Mouse (Mus musculus): ENCODE data around the gene Ang. TPM values are rescaled to one million over a fixed set of nuclear protein-coding genes. Genes with fewer than 3 reads are reported as not detected.

Ang gene
- total RNA-seq, 1 experiment from 2014 or later: 3.3 TPM

GRCm38 (mm10) chr14:51129624-51129975 is 38.6 kb downstream of the Ang start:
- no peak for DNase-seq

- DNase-seq: no peak
Observed at GRCm38 (mm10) chr14:51130315-51130940, 39.5 kb downstream of the Ang start.

- no peak for DNase-seq
Observed at GRCm38 (mm10) chr14:51131086-51131815, 40.3 kb downstream of the Ang start.

DNA sequence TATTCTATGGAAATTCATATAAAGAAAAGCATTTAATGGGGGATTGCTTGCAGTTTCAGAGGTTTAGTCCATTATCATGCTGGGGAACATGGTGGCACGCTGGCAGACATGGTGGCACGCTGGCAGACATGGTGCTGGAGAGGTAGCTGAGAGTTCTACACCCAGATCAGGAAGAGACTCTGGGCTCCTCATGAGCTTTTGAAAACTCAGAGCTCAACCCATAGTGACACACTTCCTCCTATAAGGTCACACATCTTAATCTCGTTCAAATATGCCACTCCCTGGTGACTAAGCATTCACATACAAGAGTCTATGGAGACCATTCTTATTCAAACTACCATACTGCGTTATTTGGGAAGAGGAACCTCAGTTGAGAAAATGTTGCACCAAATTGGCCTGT is 41.4 kb downstream of the Ang start:
- no peak for DNase-seq

DNA sequence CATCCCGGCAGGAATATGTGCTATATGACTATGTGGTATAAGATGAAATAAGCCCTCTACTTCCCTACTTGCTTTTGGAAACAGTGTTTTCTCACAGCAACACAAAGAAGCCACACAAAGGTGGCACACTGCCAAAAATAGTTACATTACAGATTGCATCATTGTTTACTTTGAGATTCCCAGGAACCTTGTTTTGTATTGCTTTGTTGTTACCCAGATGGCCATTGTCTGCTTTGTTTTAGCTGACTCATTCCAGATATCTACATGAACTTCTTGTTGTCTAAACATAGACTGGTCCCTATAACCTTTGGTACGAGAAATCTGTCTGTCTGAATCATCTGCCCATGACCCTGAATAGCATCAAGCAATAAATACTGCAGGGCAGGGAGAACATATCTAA is 49.4 kb downstream of the Ang start:
- no peak for DNase-seq

DNA sequence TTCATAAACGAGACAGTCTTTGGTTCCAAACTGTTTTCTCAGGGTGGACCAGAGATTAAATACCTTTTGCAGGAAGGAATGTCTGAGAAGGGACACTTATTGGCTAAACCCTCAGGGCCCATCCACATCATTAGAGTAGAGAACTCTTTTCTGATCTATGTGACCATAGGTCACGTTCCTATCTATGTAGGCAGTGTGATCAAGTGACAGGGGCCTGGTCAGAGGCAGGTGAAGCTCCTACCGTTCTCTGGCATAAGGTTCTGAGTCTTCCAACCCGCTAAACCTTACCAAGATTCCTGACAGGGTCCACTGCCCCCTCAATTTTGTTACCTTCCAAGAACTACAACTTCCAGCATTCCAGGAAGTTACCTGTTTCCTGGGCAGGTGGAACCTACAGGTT is 51.2 kb downstream of the Ang start:
- DNase-seq: no peak

- no peak for DNase-seq
Observed at GRCm38 (mm10) chr14:51142568-51142967, 51.6 kb downstream of the Ang start.

DNA sequence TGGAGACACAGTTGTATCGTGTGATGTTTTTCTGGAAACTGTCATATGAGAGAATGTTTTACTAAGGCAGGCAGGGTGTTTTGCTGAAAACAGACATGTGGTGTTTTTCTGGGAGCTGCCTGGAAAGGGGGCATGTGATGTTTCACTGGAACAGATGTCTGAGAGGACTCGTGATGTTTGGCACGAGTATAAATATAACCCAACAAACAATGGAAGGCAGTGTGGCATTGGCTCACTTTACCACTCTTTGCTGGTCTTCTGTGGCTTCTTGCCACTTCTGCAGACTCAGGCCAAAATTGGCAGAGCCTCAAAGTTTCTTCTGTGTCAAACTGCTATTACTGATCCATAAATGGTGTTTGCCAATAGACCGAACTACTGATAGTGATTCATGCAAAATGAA is 52.3 kb downstream of the Ang start:
- DNase-seq: no peak

GRCm38 (mm10) chr14:51143937-51144336 is 53.0 kb downstream of the Ang start:
- no peak for DNase-seq

GRCm38 (mm10) chr14:51144451-51144850 is 53.5 kb downstream of the Ang start:
- DNase-seq: no peak

GRCm38 (mm10) chr14:51145521-51145920 is 54.6 kb downstream of the Ang start:
- DNase-seq: no peak

GRCm38 (mm10) chr14:51146685-51147084 is 55.7 kb downstream of the Ang start, which contains the start of gene Rnase1:
Rnase1 (minus strand) TSS chr14:51146785.
- DNase-seq: no peak

DNA sequence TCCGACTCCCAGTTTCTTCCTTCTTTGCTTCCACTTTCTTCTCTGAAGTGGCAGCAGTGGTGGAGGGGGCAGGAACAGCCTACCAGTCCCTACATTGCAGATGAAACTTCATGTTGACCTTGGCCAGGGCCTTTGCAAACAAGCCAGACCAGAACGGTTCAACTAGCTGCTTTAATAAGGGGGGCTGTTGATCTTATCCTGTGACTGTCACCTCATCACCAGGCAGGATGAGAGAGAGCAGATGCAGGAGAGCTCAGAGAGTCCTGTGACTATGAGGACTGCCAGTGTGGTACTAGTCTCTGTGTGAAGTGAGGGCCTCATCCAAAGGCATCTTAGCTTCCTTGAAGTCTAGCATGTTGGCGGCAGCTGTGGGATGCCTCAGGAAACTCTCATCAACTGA is 57.1 kb downstream of the Ang start:
- no peak for DNase-seq

- DNase-seq: no peak
Observed at GRCm38 (mm10) chr14:51149164-51149563, 58.2 kb downstream of the Ang start.

- no peak for DNase-seq
Observed at GRCm38 (mm10) chr14:51150206-51150831, 59.4 kb downstream of the Ang start.

Other genes with a start within 250 kb of the Ang start
- 27.1 and 28.2 TPM in 2 replicates for gene Tep1, start 220.6 kb upstream of the Ang start, total RNA-seq (2021)
- 0.62 and 2.2 TPM in 2 replicates for gene Klhl33, start 193.6 kb upstream of the Ang start, total RNA-seq (2021)
- gene Osgep, start 166.3 kb upstream of the Ang start, total RNA-seq (2021): 50.2 and 57.2 TPM in 2 replicates
- gene Apex1, start 166.2 kb upstream of the Ang start, total RNA-seq (2021): 81.3 and 86.8 TPM in 2 replicates
- gene Pip4p1, start 160.3 kb upstream of the Ang start, total RNA-seq (2021): 75.5 and 78.7 TPM in 2 replicates
- 47.6 and 55.1 TPM in 2 replicates for gene Pnp, start 160.1 kb upstream of the Ang start, total RNA-seq (2021)
- 23.0 and 43.4 TPM in 2 replicates for gene Gm49342, start 146.6 kb upstream of the Ang start, total RNA-seq (2021)
- 3.6 and 4.1 TPM in 2 replicates for gene Pnp2, start 135.2 kb upstream of the Ang start, total RNA-seq (2021)
- gene Rnase10, start 83.4 kb upstream of the Ang start, total RNA-seq (2021): 0.55 TPM in 1 of 2 replicates, not detected in the other
- gene Rnase9, start 49.3 kb upstream of the Ang start, total RNA-seq (2021): not detected in 2 replicates
- not detected in 2 replicates for gene Rnase11, start 41.0 kb upstream of the Ang start, total RNA-seq (2021)
- not detected in 2 replicates for gene Rnase12, start 33.5 kb upstream of the Ang start, total RNA-seq (2021)
- not detected in 2 replicates for gene Olfr750, start 16.7 kb upstream of the Ang start, total RNA-seq (2021)
- 28.7 TPM in 2 replicates for gene Rnase4, start 73 bp upstream of the Ang start, total RNA-seq (2021)
- not detected in 2 replicates for gene Eddm3b, start 23.3 kb downstream of the Ang start, total RNA-seq (2021)
- gene Rnase6, start 32.8 kb downstream of the Ang start, total RNA-seq (2021): 0.94 TPM in 1 of 2 replicates, not detected in the other
- gene Rnase1, start 55.6 kb downstream of the Ang start, total RNA-seq (2021): not detected in 2 replicates
- gene Rnase2b, start 71.1 kb downstream of the Ang start, total RNA-seq (2021): not detected in 2 replicates
- gene Ang2, start 108.0 kb downstream of the Ang start, total RNA-seq (2021): not detected in 2 replicates
- gene Ear14, start 112.2 kb downstream of the Ang start, total RNA-seq (2021): not detected in 2 replicates
- gene Rnase2a, start 165.0 kb downstream of the Ang start, total RNA-seq (2021): 0.97 TPM in 1 of 2 replicates, not detected in the other